Mouse (Mus musculus): ENCODE data around the gene Rgs14.

DNA sequence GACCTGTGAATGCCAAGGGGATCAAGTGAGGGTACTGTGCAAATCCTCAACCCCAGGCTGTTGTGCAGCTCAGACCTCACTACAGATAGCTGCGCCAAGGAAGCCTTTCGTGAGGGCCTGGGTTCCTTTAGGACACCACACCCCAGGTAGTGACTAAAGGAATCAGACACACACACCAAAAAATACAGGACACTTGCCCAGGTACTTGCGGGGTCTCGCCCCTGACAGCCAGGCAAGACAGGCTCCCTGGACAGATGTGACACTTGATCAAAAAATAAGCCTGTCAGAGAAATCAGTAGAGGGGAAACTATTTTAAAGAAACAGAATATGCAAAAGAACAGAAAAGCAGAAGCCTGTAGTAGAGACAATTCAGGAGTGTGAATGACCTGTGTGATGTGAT lies 40.9 kb upstream of the Rgs14 start:
- TF ChIP-seq CTCF (IDR thresholded peaks at IDR 0.05; ENCODE audit: control insufficient read depth, insufficient read depth, low read length) (no peak), POLR2A (IDR thresholded peaks at IDR 0.05; ENCODE audit: borderline replicate concordance, control insufficient read depth, low read depth, low read length) (no peak)
